ENCODE assay signal across 27 mouse cellular contexts in the genomic region with DNA sequence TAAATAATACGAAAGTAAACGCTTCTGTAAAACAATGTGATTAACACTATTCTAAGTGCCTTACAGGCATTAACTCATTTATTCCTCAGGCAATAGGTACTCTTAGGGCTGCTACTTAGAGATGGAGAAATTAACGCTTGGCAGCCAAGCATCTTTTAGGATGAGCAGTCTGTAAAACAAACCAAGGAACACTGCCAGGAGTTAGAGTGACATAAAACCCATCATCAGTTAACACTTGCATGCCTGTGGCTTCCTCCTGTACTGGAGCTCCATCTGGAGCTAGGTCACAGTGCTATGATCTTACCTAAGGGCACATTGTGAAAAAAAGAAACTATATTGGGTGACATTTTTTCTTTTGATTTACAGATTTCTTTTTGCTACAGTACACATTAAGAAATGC.
"Had no signal": no experiment of that assay in that cellular context is flagged by ENCODE, and none has a peak within 500 bp of the region (broad histone marks: within the 10 kb centered on the region; RNA-seq: fewer than 3 reads in every experiment).

No protein-coding gene starts in this region.

- H3K27ac ChIP-seq: heart, adult 2 months; heart, embryonic 13.5 days; heart, embryonic 15.5 days; hindbrain, embryonic 13.5 days; hindbrain, embryonic 15.5 days; hindbrain, postnatal 0 days; kidney, embryonic 15.5 days; kidney, postnatal 0 days; limb, embryonic 13.5 days; limb, embryonic 15.5 days; liver, embryonic 12.5 days; liver, embryonic 14.5 days had no signal

- H3K36me3 ChIP-seq: heart, embryonic 13.5 days; heart, embryonic 15.5 days; hindbrain, embryonic 13.5 days; hindbrain, embryonic 15.5 days; kidney, embryonic 15.5 days; limb, embryonic 13.5 days; limb, embryonic 15.5 days; liver, embryonic 12.5 days had no signal

- DNase-seq: gastrocnemius, postnatal 14 days; gastrocnemius, postnatal 36 days; heart, adult 11 months; heart, adult 2 months; heart, postnatal 14 days; heart, postnatal 36 days; kidney, adult 11 months; kidney, adult 2 months; kidney, adult 9 months; kidney, postnatal 14 days; kidney, postnatal 36 days; layer of hippocampus, adult 9-11 months; layer of hippocampus, postnatal 36 days; left cerebral cortex, postnatal 4 days had no signal

- H3K27me3 ChIP-seq: heart, embryonic 13.5 days; heart, embryonic 15.5 days; hindbrain, embryonic 13.5 days; hindbrain, embryonic 15.5 days; kidney, embryonic 15.5 days; liver, embryonic 12.5 days had no signal

- H3K4me2 ChIP-seq: heart, embryonic 11.5 days; heart, embryonic 13.5 days; heart, embryonic 15.5 days; hindbrain, embryonic 13.5 days; hindbrain, embryonic 15.5 days; kidney, embryonic 15.5 days; limb, embryonic 13.5 days; limb, embryonic 15.5 days; liver, embryonic 12.5 days had no signal

- H3K4me3 ChIP-seq: heart, adult 2 months; heart, embryonic 13.5 days; heart, embryonic 15.5 days; hindbrain, embryonic 13.5 days; hindbrain, embryonic 15.5 days; kidney, embryonic 15.5 days; limb, embryonic 13.5 days; limb, embryonic 15.5 days; liver, embryonic 12.5 days had no signal

- ATAC-seq: hindbrain, postnatal 0 days; intestine, embryonic 16.5 days; liver, embryonic 12.5 days had no signal

- H3K9ac ChIP-seq: heart, embryonic 13.5 days; heart, embryonic 15.5 days; hindbrain, embryonic 13.5 days; hindbrain, embryonic 15.5 days; kidney, embryonic 15.5 days; limb, embryonic 13.5 days; limb, embryonic 15.5 days; liver, embryonic 12.5 days; liver, embryonic 14.5 days had no signal

- H3K9me3 ChIP-seq: heart, embryonic 13.5 days; heart, embryonic 15.5 days; hindbrain, embryonic 13.5 days; hindbrain, embryonic 15.5 days; kidney, embryonic 15.5 days; limb, embryonic 13.5 days; limb, embryonic 15.5 days; liver, embryonic 12.5 days had no signal

- H3K4me1 ChIP-seq: heart, embryonic 13.5 days; heart, embryonic 15.5 days; hindbrain, embryonic 13.5 days; hindbrain, embryonic 15.5 days; kidney, embryonic 15.5 days; limb, embryonic 15.5 days; liver, embryonic 12.5 days had no signal
